Mouse (Mus musculus): Measurements from ENCODE around the gene Gli2.
A peak's percentile ranks its signal among the peaks of the same experiment; 100 is the strongest.

Gli2 gene

GRCm38 (mm10) chr1:119051192-119051937 lies 2.1 kb downstream of the Gli2 start:
- no peak for DNase-seq

- DNase-seq: peak in 1 of 2 experiments; percentile 7
Observed at GRCm38 (mm10) chr1:119049812-119050615, 3.4 kb downstream of the Gli2 start.

- DNase-seq: no peak
Observed at GRCm38 (mm10) chr1:119048988-119049387, 4.4 kb downstream of the Gli2 start.

GRCm38 (mm10) chr1:119048547-119048946 lies 4.9 kb downstream of the Gli2 start:
- DNase-seq: no peak

GRCm38 (mm10) chr1:119047462-119048371 lies 5.7 kb downstream of the Gli2 start:
- peak; percentile 26 to 46 for DNase-seq

- no peak for DNase-seq
Observed at GRCm38 (mm10) chr1:119038436-119038835, 15.0 kb downstream of the Gli2 start.

- no peak for DNase-seq
Observed at GRCm38 (mm10) chr1:119035931-119036330, 17.5 kb downstream of the Gli2 start.

GRCm38 (mm10) chr1:119035301-119035700 lies 18.1 kb downstream of the Gli2 start:
- DNase-seq: no peak

- no peak for DNase-seq
Observed at GRCm38 (mm10) chr1:119034163-119034705, 19.2 kb downstream of the Gli2 start.

GRCm38 (mm10) chr1:119033450-119034162 lies 19.8 kb downstream of the Gli2 start:
- DNase-seq: no peak

- DNase-seq: no peak
Observed at GRCm38 (mm10) chr1:119031185-119031584, 22.2 kb downstream of the Gli2 start.

- no peak for DNase-seq
Observed at GRCm38 (mm10) chr1:119025647-119026358, 27.6 kb downstream of the Gli2 start.

- DNase-seq: no peak
Observed at GRCm38 (mm10) chr1:119022311-119022710, 31.1 kb downstream of the Gli2 start.

- DNase-seq: no peak
Observed at GRCm38 (mm10) chr1:119020092-119020491, 33.3 kb downstream of the Gli2 start.

GRCm38 (mm10) chr1:119019056-119019455 lies 34.4 kb downstream of the Gli2 start:
- DNase-seq: no peak

- DNase-seq: no peak
Observed at GRCm38 (mm10) chr1:119016866-119017265, 36.6 kb downstream of the Gli2 start.

- peak; percentile 64 to 78 for DNase-seq
Observed at GRCm38 (mm10) chr1:119015108-119015507, 38.3 kb downstream of the Gli2 start.

- DNase-seq: no peak
Observed at GRCm38 (mm10) chr1:119008949-119009348, 44.5 kb downstream of the Gli2 start.

- no peak for DNase-seq
Observed at GRCm38 (mm10) chr1:119003852-119004398, 49.5 kb downstream of the Gli2 start.

- peak; percentile 75 to 86 for DNase-seq
Observed at GRCm38 (mm10) chr1:119001454-119002034, 51.9 kb downstream of the Gli2 start.

All from cerebellum, postnatal 25 days (tissue).